Mouse (Mus musculus) adrenal gland, adult 2 months (tissue): ENCODE data around the gene Pcp4. TPM values are rescaled to one million over a fixed set of nuclear protein-coding genes. Genes with fewer than 3 reads are reported as not detected.

ENCODE experiments used
- DNase-seq: peaks from one replicate; pipeline ENCODE4 v3.0.0; 2021
- polyA plus RNA-seq: library from polyadenylated mRNA; depleted of rRNA; stranded (reverse); fragments of >200 nt; gene quantifications from 2 replicates; pipeline ENCODE4 v1.2.3, GENCODE M21; 2012; rRNA removed
- total RNA-seq, 2 experiments: library from RNA; stranded (reverse); gene quantifications; 2 replicates each; pipeline ENCODE4 v1.2.3; 2021

Pcp4 gene
- total and polyA plus RNA-seq, 3 experiments, result 5.3 to 5.8 TPM; not detected in 1

GRCm38 (mm10) chr16:96563350-96564257 lies 96.2 kb downstream of the Pcp4 start:
- DNase-seq, result no peak

- no peak for DNase-seq
Observed at GRCm38 (mm10) chr16:96567428-96567827, 100.0 kb downstream of the Pcp4 start.

Other genes starting within 250 kb of the Pcp4 start
- under 1 TPM; 0.14 to 0.45 TPM for gene B3galt5, start 231.8 kb upstream of the Pcp4 start, total RNA-seq
- 0.03 and 0.04 TPM in 2 replicates for gene B3galt5, start 231.8 kb upstream of the Pcp4 start, polyA plus RNA-seq
- gene Itgb2l, start 24.0 kb upstream of the Pcp4 start, total RNA-seq, result not detected
- gene Itgb2l, start 24.0 kb upstream of the Pcp4 start, polyA plus RNA-seq, result not detected in 2 replicates